23 mouse cellular contexts compared by ENCODE assay signal in genomic region chr17:18858822-18859221, GRCm38 (mm10). TPM values are rescaled to one million over a fixed set of nuclear protein-coding genes. Genes with fewer than 3 reads are reported as not detected.
"Had no signal": no experiment of that assay in that cellular context is flagged by ENCODE, and none has a peak within 500 bp of the region (broad histone marks: within the 10 kb centered on the region; RNA-seq: fewer than 3 reads in every experiment).

No protein-coding gene starts in this region.

RNA-seq across cellular contexts. Expression of gene Vmn2r97, which starts 55.3 kb away (rescaled TPM):
- total RNA-seq: common myeloid progenitor, adult 5-6 weeks; forebrain, postnatal 0 days; gastrocnemius, adult 18-20 months; gastrocnemius, adult 2 months; gastrocnemius, adult 8-10 months; gastrocnemius, postnatal 10 days; gastrocnemius, postnatal 14 days; gastrocnemius, postnatal 25 days; gastrocnemius, postnatal 36 days; granulocyte monocyte progenitor cell, adult 5-6 weeks; heart, adult 18-20 months; heart, adult 2 months; heart, adult 8-10 months had no signal
- polyA plus RNA-seq: cortical plate, adult 2 months; embryonic facial prominence, embryonic 11.5 days; embryonic facial prominence, embryonic 12.5 days; embryonic facial prominence, embryonic 13.5 days; forebrain, embryonic 14.5 days; forebrain, embryonic 15.5 days; forebrain, postnatal 0 days; frontal cortex, adult 2 months; gonadal fat pad, adult 2 months; heart, adult 2 months; heart, embryonic 10.5 days; heart, embryonic 11.5 days had no signal
